Mouse (Mus musculus): ENCODE data around the gene Qser1. TPM values are rescaled to one million over a fixed set of nuclear protein-coding genes. Genes with fewer than 3 reads are reported as not detected.

The Qser1 gene
- total and polyA plus RNA-seq, 3 experiments: 3.9 to 14.5 TPM; not detected in 1

GRCm38 (mm10) chr2:104817555-104818330 lies 1.2 kb upstream of the Qser1 start:
- peak overlapping the region; percentile 84 to 98 for H3K4me3 ChIP-seq (ENCODE audit: control insufficient read depth in 1 of 2, insufficient read depth in 1 of 2, low read depth in 2 of 2, low read length in 2 of 2)
- TF ChIP-seq RCOR1 (IDR thresholded peaks at IDR 0.05; ENCODE audit: low read depth, low read length) (peak; percentile 65), MAX (IDR thresholded peaks at IDR 0.05; ENCODE audit: low read length) (peak; percentile 33; the same call in 1 of the 2 replicates), CTCF (IDR thresholded peaks at IDR 0.05 in 2 of 3, conservative IDR thresholded peaks at IDR 0.05 in 1 of 3; ENCODE audit: control insufficient read depth in 1 of 3, insufficient read depth in 1 of 3, low read depth in 2 of 3, low read length in 3 of 3, poor library complexity in 1 of 3, severe bottlenecking in 1 of 3) (no peak), EP300 (IDR thresholded peaks at IDR 0.05; ENCODE audit: low read depth in 1 of 2, low read length in 2 of 2) (peak in 1 of 2 experiments; percentile 20; a peak in 1 of 4 replicates), SIN3A (IDR thresholded peaks at IDR 0.05; ENCODE audit: low read length) (no peak), BHLHE40 (IDR thresholded peaks at IDR 0.05; ENCODE audit: borderline replicate concordance, low read depth, low read length) (peak; percentile 39; the same call in 1 of the 2 replicates), GABPA (IDR thresholded peaks at IDR 0.05; ENCODE audit: low read depth, low read length) (no peak), MAFK (IDR thresholded peaks at IDR 0.05; ENCODE audit: borderline replicate concordance, low read depth, low read length) (0 out of 2 replicates have a peak, but pooled peaks have one; percentile 34), TCF12 (IDR thresholded peaks at IDR 0.05; ENCODE audit: low read depth, low read length) (no peak), CHD2 (IDR thresholded peaks at IDR 0.05; ENCODE audit: low read length) (no peak), RAD21 (IDR thresholded peaks at IDR 0.05; ENCODE audit: low read depth, low read length) (no peak), ZNF384 (IDR thresholded peaks at IDR 0.05; ENCODE audit: low read depth, low read length) (no peak), ZMIZ1 (IDR thresholded peaks at IDR 0.05; ENCODE audit: low read depth, low read length) (no peak), MXI1 (IDR thresholded peaks at IDR 0.05; ENCODE audit: low read depth, low read length) (no peak), MAZ (IDR thresholded peaks at IDR 0.05; ENCODE audit: low read depth, low read length) (no peak), ETS1 (IDR thresholded peaks at IDR 0.05; ENCODE audit: low read depth, low read length) (0 out of 2 replicates have a peak, but pooled peaks have one; percentile 22), JUND (IDR thresholded peaks at IDR 0.05; ENCODE audit: low read depth, low read length) (no peak), E2F4 (IDR thresholded peaks at IDR 0.05; ENCODE audit: borderline replicate concordance, low read depth, low read length) (no peak), POLR2AphosphoS5 (IDR thresholded peaks at IDR 0.05; ENCODE audit: borderline replicate concordance, low read depth, low read length) (no peak), MEF2A (IDR thresholded peaks at IDR 0.05; ENCODE audit: extremely low read depth, insufficient replicate concordance, low read depth, low read length, poor library complexity, severe bottlenecking) (no peak), MYB (IDR thresholded peaks at IDR 0.05; ENCODE audit: low read depth, low read length) (no peak), TAL1 (IDR thresholded peaks at IDR 0.05; ENCODE audit: low read length) (no peak), GATA1 (IDR thresholded peaks at IDR 0.05; ENCODE audit: low read depth, low read length) (no peak; the same call in none of the 2 replicates), NELFE (IDR thresholded peaks at IDR 0.05; ENCODE audit: low read depth, low read length) (no peak), KAT2A (conservative IDR thresholded peaks at IDR 0.05; ENCODE audit: low read depth, low read length) (no peak), CHD1 (IDR thresholded peaks at IDR 0.05; ENCODE audit: low read depth, low read length) (no peak), POLR2AphosphoS2 (IDR thresholded peaks at IDR 0.05; ENCODE audit: low read length) (no peak), USF1 (IDR thresholded peaks at IDR 0.05; ENCODE audit: low read depth, low read length) (no peak; the same call in 1 of the 2 replicates), USF2 (IDR thresholded peaks at IDR 0.05; ENCODE audit: borderline replicate concordance in 1 of 2, insufficient read depth in 1 of 2, low read depth in 1 of 2, low read length in 2 of 2) (no peak)
- H3K9me3 ChIP-seq (replicated peaks; ENCODE audit: insufficient read depth, low read length): no peaks in the 10 kb centered on the region
- peaks cover 7 to 10% of the 10 kb centered on the region in 2 experiments for H3K4me1 ChIP-seq (ENCODE audit: control insufficient read depth in 1 of 2, insufficient read depth in 2 of 2, low read length in 2 of 2)
- H3K36me3 ChIP-seq (ENCODE audit: control insufficient read depth in 1 of 2, insufficient read depth in 2 of 2, low read length in 2 of 2): peaks cover 0 to 19% of the 10 kb centered on the region in 2 experiments; a peak in 2 of 4 replicates
- H3K27ac ChIP-seq (ENCODE audit: control insufficient read depth, low read depth, low read length): no peak overlapping the region
- DNase-seq (ENCODE audit: low read depth, low spot score): peak; percentile 52
- peak overlapping the region; percentile 99 for H3K9ac ChIP-seq (ENCODE audit: control insufficient read depth, low read depth, low read length, poor library complexity, severe bottlenecking)
- H3K79me2 ChIP-seq (ENCODE audit: control insufficient read depth, insufficient read depth, low read length, poor library complexity): peaks cover 26% of the 10 kb centered on the region
- H3K27me3 ChIP-seq (ENCODE audit: control insufficient read depth in 1 of 2, insufficient read depth in 2 of 2, low read length in 2 of 2): no peaks in the 10 kb centered on the region; a peak in 1 of 4 replicates
